Mouse (Mus musculus): ENCODE data around the gene Atp5l. TPM values are rescaled to one million over a fixed set of nuclear protein-coding genes. Genes with fewer than 3 reads are reported as not detected.
A peak's percentile ranks its signal among the peaks of the same experiment; 100 is the strongest.

Atp5l gene
- polyA plus RNA-seq, 1 experiment, result 839 TPM

- no peak for DNase-seq (ENCODE audit: low spot score)
Measured at GRCm38 (mm10) chr9:44897024-44897423, 23.5 kb downstream of the Atp5l start.

GRCm38 (mm10) chr9:44892664-44893063 lies 27.9 kb downstream of the Atp5l start:
- DNase-seq (ENCODE audit: low spot score), result no peak

- DNase-seq (ENCODE audit: low spot score), result no peak
Measured at GRCm38 (mm10) chr9:44891210-44891609, 29.3 kb downstream of the Atp5l start.

DNA sequence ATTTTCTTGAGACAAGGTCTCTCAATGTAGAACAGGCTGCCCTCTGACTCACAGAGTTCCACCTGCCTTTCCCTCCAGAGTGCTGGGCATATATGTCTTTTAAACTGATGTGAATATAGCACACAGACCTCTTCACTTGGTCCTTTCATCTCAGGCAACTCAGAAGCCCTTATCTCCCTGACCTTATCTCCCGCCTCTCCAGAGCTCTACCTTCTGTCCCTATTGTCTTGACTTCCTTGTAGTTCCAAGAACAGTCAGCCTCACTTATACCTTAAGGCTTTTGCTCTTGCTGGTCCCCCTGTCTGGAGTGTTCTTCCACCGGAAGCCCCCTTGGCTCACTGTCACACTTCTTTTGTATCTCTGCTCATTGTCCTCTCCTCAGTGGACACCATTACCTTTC lies 30.4 kb downstream of the Atp5l start:
- DNase-seq (ENCODE audit: low spot score), result no peak

GRCm38 (mm10) chr9:44888114-44888624 lies 32.4 kb downstream of the Atp5l start:
- no peak for DNase-seq (ENCODE audit: low spot score)

DNA sequence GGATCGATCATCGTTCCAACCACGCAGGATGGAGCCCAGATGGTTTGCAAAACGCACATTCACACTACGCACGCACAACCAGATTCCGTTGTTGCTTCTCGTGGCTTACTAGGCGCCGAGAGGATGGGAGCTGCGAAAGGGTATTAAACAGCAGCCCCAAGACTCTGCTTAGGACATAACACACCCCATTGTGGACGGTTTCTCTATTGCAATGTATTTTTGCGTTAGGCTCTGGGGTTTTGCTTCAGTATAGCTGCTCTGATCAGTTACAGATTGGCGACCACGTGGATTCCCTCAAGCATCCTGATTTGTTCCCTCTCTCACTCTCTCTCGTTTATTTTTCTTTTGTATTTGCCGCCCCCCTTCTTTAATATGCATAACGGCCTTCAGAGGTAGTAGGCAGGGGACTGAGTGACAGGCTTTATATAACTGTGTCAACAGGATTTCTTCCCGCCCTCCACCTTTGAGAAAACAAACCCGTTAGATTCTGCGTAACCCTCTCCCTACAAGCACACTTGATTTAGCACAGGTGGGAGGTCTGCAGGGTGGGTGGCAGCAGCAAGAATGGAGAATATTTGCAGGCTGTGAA lies 37.5 kb downstream of the Atp5l start:
- DNase-seq (ENCODE audit: low spot score), result no peak

GRCm38 (mm10) chr9:44882436-44882980 lies 38.0 kb downstream of the Atp5l start:
- peak; percentile 25 for DNase-seq (ENCODE audit: low spot score)

DNA sequence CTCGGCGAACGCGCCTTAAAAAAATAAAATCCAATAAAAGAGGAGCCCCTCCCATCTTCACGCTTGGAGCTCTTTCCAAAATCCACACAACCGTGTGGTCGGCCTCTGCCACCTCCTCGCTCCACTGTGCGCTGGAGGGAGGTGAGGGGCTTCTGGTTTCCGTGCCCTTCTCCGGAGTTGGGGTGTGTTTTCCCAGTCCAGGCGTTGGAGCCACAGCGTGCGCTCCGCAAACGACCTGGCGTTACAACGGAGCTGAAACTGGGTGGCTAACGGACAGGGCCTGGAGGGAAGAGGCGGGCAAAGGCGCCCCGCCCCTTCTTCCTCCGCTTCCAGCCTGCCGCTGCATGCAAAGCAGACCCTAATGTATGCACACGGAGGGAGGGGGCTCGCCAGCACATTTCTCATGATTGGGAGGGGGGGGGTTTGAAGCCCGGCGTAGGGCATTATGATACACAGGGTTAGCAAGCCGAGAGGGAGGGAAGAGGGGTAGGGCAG lies 38.6 kb downstream of the Atp5l start:
- DNase-seq (ENCODE audit: low spot score), result peak; percentile 46

DNA sequence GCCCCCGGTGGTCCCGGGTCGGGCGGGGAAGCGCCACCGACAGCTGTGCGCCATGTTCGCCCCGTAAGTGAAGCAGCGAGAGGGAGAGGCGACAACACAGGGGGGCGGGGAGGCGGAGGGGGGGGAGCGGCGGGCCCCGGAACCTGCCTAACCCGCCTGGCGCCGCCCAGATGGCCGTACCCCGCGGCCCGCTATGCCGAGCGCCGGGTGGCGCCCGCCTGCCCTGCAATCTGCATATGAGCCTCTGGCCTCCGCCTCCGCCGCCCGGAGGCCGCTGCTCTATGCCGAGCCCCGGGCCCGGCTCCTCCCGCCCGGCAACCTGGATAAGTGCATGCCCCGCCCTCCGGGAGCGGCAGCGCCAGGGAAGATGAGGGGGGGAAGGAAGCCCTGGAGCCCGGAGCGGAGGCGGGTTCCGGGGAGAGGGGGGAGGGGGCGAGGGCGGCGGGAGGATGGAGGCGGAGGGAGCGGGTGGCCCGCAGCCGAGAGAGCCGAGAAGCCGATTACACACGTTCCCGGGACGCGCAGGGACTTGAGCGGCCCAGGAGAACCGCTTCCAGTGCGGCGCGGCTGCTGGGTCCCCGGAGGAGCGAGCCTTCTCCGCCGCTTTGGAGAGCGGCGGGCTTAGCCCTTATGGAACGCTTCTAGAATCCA lies 39.2 kb downstream of the Atp5l start, which contains the start of gene Kmt2a:
Gene Kmt2a, minus strand, starts transcription at position 76 of the 651 bp plus-strand sequence.
- peak; percentile 100 for DNase-seq (ENCODE audit: low spot score)

DNA sequence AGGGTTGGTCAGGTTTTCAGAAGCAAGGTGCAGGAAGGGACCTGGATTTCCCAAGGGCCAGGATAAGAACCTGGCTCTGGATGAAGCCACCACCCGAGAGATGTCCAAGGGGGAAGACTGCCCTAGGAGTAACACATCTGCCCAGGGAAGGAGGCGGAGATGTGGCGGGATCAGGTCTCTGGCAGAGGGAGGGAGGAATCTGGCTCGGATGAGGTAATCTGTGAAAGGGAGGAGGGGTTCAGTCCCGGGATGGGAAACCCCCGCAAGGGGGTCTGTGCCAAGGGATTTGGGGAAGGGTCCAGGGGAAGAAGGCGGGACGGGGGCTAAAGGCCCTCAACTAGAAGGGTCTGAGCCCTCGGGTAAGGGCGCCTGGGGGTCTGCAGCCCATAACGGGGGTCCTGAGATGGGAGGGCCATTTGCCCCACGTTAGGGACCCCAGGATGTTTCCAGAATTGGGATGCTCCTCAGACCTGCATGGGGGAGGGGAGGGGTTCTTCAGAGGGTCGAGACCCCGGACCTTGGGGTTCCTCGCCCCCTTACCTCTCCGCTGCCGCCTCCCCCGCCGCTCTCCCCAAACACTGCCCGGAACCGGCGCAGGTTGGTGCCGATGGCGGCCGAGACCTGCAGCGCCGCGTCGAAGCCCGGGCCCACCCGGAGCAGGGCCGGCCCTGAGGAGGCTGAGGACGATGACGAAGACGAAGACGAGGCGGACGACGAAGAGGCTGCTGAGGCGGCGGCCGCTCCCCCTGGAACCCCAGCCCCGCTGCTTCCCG lies 40.0 kb downstream of the Atp5l start:
- peak; percentile 36 for DNase-seq (ENCODE audit: low spot score)

DNA sequence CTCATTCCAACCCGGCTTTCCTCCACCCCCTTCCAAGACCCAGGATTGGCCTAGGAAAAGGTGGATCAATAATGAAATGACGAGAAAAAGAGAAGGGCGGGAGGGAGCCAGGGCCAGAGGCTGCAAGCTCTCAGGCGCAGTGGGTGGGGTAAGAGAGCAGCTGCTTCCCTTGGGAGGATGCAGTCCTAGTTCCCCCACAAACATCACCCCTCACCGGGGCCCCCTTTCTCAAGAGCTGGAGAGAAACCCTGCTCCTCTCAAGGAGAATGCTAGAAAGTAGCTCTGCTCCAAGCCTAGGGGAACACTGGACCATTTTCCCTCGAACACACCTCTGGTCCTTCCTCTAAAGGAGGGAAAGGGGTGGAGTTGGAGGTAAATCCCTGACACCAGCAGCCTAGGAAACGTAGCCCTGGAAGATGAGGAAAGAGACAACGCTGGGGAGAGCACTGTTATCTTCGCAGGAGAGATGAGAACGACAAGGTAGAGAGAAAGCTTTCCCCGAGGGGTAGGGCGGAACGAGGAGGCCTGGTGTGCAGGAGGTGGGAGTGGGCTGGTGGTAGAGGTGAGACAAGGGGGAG lies 40.8 kb downstream of the Atp5l start:
- DNase-seq (ENCODE audit: low spot score), result no peak

- no peak for DNase-seq (ENCODE audit: low spot score)
Measured at GRCm38 (mm10) chr9:44878776-44879500, 41.6 kb downstream of the Atp5l start.

DNA sequence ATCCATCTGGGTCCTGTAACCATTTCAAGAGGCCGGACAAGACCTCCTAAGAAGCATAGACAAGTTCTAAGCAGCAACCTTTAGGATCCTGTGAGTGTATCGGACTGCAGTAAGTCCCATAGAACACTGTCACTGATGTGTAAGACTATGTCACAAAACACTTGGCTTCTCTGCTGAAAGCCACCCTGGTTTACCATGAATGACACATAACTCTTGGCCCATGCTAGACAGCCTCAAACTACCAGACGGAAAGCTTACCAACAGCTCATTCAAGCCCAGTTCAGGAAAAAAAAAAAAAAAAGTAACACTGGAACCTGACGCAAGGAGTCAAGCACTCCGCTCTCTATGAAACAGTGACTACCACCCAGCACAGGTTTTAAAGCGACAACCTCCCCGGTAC lies 42.9 kb downstream of the Atp5l start:
- DNase-seq (ENCODE audit: low spot score), result no peak

DNA sequence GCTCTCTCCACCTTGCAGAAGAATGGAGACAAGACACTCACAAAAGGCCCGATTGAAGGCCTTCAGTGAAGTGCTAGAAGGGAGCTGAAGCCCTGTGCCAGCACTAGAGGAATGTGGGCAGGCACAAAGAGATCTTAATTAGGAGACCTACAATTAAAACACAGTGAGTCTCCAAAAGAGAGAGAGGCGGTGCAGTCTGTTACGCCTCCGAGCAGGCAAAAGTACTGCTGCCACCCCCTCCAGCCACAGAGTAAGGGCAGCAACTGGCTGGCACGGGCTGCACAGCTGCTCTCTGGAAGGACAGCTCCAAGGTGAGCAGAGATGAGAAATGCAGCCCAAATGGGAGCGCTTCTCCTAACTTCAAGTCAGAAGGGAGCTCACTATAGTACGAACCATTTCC lies 45.1 kb downstream of the Atp5l start:
- DNase-seq (ENCODE audit: low spot score), result no peak

- DNase-seq (ENCODE audit: low spot score), result no peak
Measured at GRCm38 (mm10) chr9:44874198-44874597, 46.3 kb downstream of the Atp5l start.

- no peak for DNase-seq (ENCODE audit: low spot score)
Measured at GRCm38 (mm10) chr9:44873665-44874064, 46.9 kb downstream of the Atp5l start.

DNA sequence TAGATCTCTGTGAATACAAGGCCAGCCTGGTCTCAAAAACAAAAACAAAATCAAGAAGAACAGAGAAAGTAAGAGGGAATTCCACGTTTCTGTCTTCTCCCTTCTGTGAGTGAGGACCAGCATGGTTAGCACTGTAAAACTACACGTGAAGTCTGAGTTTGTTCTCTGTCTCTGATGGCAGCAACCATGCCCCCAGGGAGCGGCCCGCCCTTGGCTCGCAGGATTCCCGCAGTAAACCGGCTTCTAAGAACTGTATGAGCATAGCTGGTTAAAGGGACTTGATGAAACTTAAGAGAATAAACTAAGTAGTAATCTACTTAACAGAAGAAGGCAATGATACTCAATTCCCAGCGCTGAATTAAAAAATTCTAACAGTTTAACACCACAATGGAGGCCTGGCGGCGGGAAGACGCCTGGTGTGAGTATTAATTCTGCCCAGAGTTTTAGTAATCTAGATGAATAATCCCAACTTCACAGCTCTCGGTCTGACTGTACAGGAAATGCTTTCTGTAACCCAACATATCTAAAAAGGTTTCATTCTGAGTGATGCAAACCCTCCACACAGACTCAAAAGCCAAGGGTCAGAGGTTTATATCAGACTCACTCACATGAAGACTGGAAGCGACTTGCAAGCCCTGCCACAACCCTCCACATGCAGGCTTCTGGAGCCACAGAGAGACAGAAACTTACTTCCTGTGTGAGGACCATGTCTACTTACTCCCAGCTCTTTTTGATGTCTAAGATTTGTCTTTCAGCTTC lies 52.0 kb downstream of the Atp5l start:
- DNase-seq (ENCODE audit: low spot score), result no peak

DNA sequence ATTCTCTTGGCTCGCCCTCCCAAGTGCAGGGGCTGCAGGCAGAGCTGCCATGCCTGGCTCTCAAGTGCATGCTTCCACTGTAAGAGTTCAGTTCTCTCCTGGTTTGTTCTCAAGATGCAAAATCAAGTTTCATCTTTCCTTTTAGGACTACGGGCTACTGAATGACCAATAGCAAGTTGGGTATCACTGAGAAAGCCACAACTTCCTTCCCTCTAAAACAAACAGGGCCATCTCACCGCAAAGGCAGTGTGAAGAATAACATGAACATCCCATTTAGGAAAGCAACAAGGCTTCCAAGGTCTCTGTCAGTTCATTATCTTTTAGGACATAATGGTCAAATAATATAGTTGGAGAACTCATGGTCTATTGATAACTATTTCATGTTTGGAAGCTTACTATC lies 52.9 kb downstream of the Atp5l start:
- DNase-seq (ENCODE audit: low spot score), result no peak

DNA sequence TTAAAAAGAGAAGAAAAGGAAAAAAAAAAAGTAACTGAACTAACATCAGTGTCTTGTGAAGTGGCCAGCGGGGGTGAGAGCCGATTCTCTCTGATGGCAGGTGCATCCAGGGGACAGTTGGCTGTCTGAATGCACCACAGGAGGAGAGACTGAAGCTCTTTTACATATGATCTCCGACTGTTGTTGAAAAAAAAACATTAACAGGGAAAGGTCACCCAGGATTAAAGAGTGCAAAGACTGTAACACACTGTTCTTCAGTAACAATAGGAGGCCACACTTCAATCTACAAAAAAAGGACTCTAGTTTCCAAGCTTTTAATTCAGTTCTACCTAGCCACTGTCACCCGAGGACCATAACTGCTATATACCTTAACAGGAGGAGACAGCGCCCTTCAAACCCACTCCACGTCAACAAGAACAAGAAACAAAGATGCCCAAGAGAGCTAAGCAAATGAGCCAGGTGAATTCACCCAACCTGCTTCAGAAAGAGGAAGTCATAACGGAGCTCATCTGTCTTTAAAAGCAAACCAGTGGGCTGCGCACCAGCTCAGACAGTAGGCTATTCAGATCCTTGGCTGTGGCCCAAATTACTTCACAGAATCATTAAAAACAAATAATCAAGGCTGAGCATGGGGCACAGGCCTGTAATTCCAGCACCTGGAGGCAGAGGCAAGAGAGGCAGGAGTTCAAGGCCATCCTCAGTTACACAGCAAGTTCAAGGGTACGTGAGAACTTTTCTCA lies 53.9 kb downstream of the Atp5l start:
- DNase-seq (ENCODE audit: low spot score), result no peak

Data from urinary bladder, adult 2 months (tissue).